Mouse (Mus musculus): ENCODE results near the gene Kars. TPM values are rescaled to one million over a fixed set of nuclear protein-coding genes. Genes with fewer than 3 reads are reported as not detected.

Kars gene
- polyA plus RNA-seq, 1 experiment from 2014 or later: 169 TPM

- Histone ChIP-seq H3K9me3 (ENCODE audit: control insufficient read depth, low read length) (no peaks in the 10 kb centered on the region), H3K36me3 (ENCODE audit: control insufficient read depth, insufficient read depth, low read length) (no peaks in the 10 kb centered on the region), H3K4me3 (ENCODE audit: low read length) (no peak overlapping the region), H3K27ac (ENCODE audit: low read length) (no peak overlapping the region), H3K27me3 (replicated peaks; ENCODE audit: control insufficient read depth, insufficient read depth, low read length) (no peaks in the 10 kb centered on the region), H3K4me2 (ENCODE audit: low read depth, low read length) (no peak overlapping the region), H3K4me1 (ENCODE audit: control insufficient read depth, insufficient read depth, low read length) (no peaks in the 10 kb centered on the region), H3K9ac (ENCODE audit: low read depth, low read length) (no peak overlapping the region)
- no peak for ATAC-seq
- WGBS: 55% methylated on average over 5 of the region's 5 CpGs
Observed at GRCm38 (mm10) chr8:111968991-111969390, 42.1 kb downstream of the Kars start.

DNA sequence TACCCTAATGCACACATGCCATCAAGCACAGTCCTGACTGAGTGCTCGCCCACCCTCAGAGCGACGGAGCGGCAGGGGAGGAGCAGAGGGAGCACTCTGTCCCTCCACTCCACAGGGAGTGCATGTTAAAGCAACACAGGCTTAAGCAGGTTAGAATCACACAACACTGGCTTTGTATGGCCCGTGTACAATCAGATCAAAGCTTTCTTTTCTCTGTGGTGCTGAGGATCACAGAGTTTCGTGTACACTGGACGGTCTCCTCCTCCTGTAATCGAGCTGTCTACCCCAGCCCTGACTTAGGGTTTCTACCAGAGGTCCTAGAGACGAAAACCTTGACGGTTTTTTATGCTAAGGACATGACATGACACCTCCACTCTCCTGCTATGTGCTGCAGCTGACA is 42.6 kb downstream of the Kars start:
- ATAC-seq: no peak
- no peak overlapping the region for H3K27ac ChIP-seq (ENCODE audit: low read length)
- 86% methylated on average over 10 of the region's 10 CpGs for WGBS
- no peaks in the 10 kb centered on the region for H3K36me3 ChIP-seq (ENCODE audit: control insufficient read depth, insufficient read depth, low read length)
- H3K9ac ChIP-seq (ENCODE audit: low read depth, low read length): no peak overlapping the region
- H3K4me1 ChIP-seq (ENCODE audit: control insufficient read depth, insufficient read depth, low read length): no peaks in the 10 kb centered on the region
- H3K4me2 ChIP-seq (ENCODE audit: low read depth, low read length): no peak overlapping the region
- no peak overlapping the region for H3K4me3 ChIP-seq (ENCODE audit: low read length)
- H3K27me3 ChIP-seq (replicated peaks; ENCODE audit: control insufficient read depth, insufficient read depth, low read length): no peaks in the 10 kb centered on the region
- no peaks in the 10 kb centered on the region for H3K9me3 ChIP-seq (ENCODE audit: control insufficient read depth, low read length)

- no peak overlapping the region for H3K4me3 ChIP-seq (ENCODE audit: low read length)
- H3K9ac ChIP-seq (ENCODE audit: low read depth, low read length): no peak overlapping the region
- no peaks in the 10 kb centered on the region for H3K27me3 ChIP-seq (replicated peaks; ENCODE audit: control insufficient read depth, insufficient read depth, low read length)
- H3K4me2 ChIP-seq (ENCODE audit: low read depth, low read length): no peak overlapping the region
- H3K9me3 ChIP-seq (ENCODE audit: control insufficient read depth, low read length): no peaks in the 10 kb centered on the region
- no peak for ATAC-seq
- no peaks in the 10 kb centered on the region for H3K36me3 ChIP-seq (ENCODE audit: control insufficient read depth, insufficient read depth, low read length)
- no peaks in the 10 kb centered on the region for H3K4me1 ChIP-seq (ENCODE audit: control insufficient read depth, insufficient read depth, low read length)
- 85% methylated on average over 5 of the region's 5 CpGs for WGBS
- no peak overlapping the region for H3K27ac ChIP-seq (ENCODE audit: low read length)
Observed at GRCm38 (mm10) chr8:111967246-111967870, 43.8 kb downstream of the Kars start.

- no peak overlapping the region for H3K9ac ChIP-seq (ENCODE audit: low read depth, low read length)
- H3K4me1 ChIP-seq (ENCODE audit: control insufficient read depth, insufficient read depth, low read length): no peaks in the 10 kb centered on the region
- no peaks in the 10 kb centered on the region for H3K27me3 ChIP-seq (replicated peaks; ENCODE audit: control insufficient read depth, insufficient read depth, low read length)
- H3K4me2 ChIP-seq (ENCODE audit: low read depth, low read length): no peak overlapping the region
- 61% methylated on average over 7 of the region's 7 CpGs for WGBS
- no peaks in the 10 kb centered on the region for H3K9me3 ChIP-seq (ENCODE audit: control insufficient read depth, low read length)
- ATAC-seq: no peak
- H3K4me3 ChIP-seq (ENCODE audit: low read length): no peak overlapping the region
- no peaks in the 10 kb centered on the region for H3K36me3 ChIP-seq (ENCODE audit: control insufficient read depth, insufficient read depth, low read length)
- H3K27ac ChIP-seq (ENCODE audit: low read length): no peak overlapping the region
Observed at GRCm38 (mm10) chr8:111964849-111965561, 46.1 kb downstream of the Kars start.

DNA sequence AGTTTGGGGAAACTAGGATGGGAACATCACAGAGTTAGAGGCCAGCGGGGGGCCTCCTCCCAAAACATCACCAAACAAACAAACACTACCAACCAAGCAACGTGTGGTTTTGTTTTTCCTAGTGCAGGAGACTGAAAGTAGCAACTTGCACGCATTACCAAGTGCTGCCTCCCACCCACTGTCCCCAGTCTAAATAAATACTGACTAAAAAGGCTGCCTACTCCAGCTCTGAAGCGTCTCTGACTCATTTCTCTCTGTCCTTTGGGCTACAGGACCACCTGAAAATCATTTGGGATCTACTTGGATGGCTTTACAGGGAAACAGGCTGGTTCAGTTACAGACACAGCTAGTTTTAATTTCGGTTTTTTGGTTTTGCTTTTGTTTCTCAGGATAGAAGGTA is 46.8 kb downstream of the Kars start:
- 59% methylated on average over 5 of the region's 5 CpGs for WGBS
- Histone ChIP-seq H3K9me3 (ENCODE audit: control insufficient read depth, low read length) (no peaks in the 10 kb centered on the region), H3K27me3 (replicated peaks; ENCODE audit: control insufficient read depth, insufficient read depth, low read length) (no peaks in the 10 kb centered on the region), H3K9ac (ENCODE audit: low read depth, low read length) (no peak overlapping the region), H3K27ac (ENCODE audit: low read length) (no peak overlapping the region), H3K4me1 (ENCODE audit: control insufficient read depth, insufficient read depth, low read length) (no peaks in the 10 kb centered on the region), H3K4me2 (ENCODE audit: low read depth, low read length) (no peak overlapping the region), H3K4me3 (ENCODE audit: low read length) (no peak overlapping the region), H3K36me3 (ENCODE audit: control insufficient read depth, insufficient read depth, low read length) (no peaks in the 10 kb centered on the region)
- ATAC-seq: no peak

DNA sequence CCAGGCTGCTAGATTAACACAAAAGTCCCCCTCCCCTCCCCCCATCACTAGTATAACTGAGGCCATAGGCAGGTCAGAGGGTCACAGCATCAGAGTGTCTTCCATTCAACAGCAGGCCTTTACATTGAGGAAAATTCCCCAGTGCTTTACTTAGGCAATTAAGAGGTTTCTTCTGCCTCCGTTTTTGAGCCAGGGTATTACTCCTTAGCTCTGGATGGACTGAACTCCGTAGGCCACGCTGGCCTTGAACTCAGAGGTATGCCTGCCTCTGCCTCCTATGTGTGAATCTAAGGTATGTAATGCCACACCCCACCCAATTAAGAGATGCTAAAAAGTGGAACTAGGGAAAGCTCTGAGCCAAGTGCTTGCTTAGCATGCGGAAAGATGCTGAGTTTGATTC is 47.6 kb downstream of the Kars start:
- Histone ChIP-seq H3K9ac (ENCODE audit: low read depth, low read length) (no peak overlapping the region), H3K9me3 (ENCODE audit: control insufficient read depth, low read length) (no peaks in the 10 kb centered on the region), H3K4me3 (ENCODE audit: low read length) (no peak overlapping the region), H3K27me3 (replicated peaks; ENCODE audit: control insufficient read depth, insufficient read depth, low read length) (no peaks in the 10 kb centered on the region), H3K36me3 (ENCODE audit: control insufficient read depth, insufficient read depth, low read length) (no peaks in the 10 kb centered on the region), H3K27ac (ENCODE audit: low read length) (no peak overlapping the region), H3K4me2 (ENCODE audit: low read depth, low read length) (no peak overlapping the region), H3K4me1 (ENCODE audit: control insufficient read depth, insufficient read depth, low read length) (no peaks in the 10 kb centered on the region)
- no peak for ATAC-seq
- 88% methylated on average over 4 of the region's 4 CpGs for WGBS

GRCm38 (mm10) chr8:111963091-111963490 is 48.0 kb downstream of the Kars start:
- H3K4me1 ChIP-seq (ENCODE audit: control insufficient read depth, insufficient read depth, low read length): no peaks in the 10 kb centered on the region
- H3K27me3 ChIP-seq (replicated peaks; ENCODE audit: control insufficient read depth, insufficient read depth, low read length): no peaks in the 10 kb centered on the region
- no peak overlapping the region for H3K4me3 ChIP-seq (ENCODE audit: low read length)
- no peaks in the 10 kb centered on the region for H3K9me3 ChIP-seq (ENCODE audit: control insufficient read depth, low read length)
- H3K4me2 ChIP-seq (ENCODE audit: low read depth, low read length): no peak overlapping the region
- 75% methylated on average over 10 of the region's 10 CpGs for WGBS
- H3K27ac ChIP-seq (ENCODE audit: low read length): no peak overlapping the region
- ATAC-seq: no peak
- no peak overlapping the region for H3K9ac ChIP-seq (ENCODE audit: low read depth, low read length)
- 0 out of 2 replicates have a peak, but pooled peaks cover 2% of the 10 kb centered on the region for H3K36me3 ChIP-seq (ENCODE audit: control insufficient read depth, insufficient read depth, low read length)

GRCm38 (mm10) chr8:111962589-111962988 is 48.5 kb downstream of the Kars start:
- ATAC-seq: no peak
- Histone ChIP-seq H3K4me3 (ENCODE audit: low read length) (no peak overlapping the region), H3K9me3 (ENCODE audit: control insufficient read depth, low read length) (no peaks in the 10 kb centered on the region), H3K36me3 (ENCODE audit: control insufficient read depth, insufficient read depth, low read length) (0 out of 2 replicates have a peak, but pooled peaks cover 2% of the 10 kb centered on the region), H3K27ac (ENCODE audit: low read length) (no peak overlapping the region), H3K9ac (ENCODE audit: low read depth, low read length) (no peak overlapping the region), H3K27me3 (replicated peaks; ENCODE audit: control insufficient read depth, insufficient read depth, low read length) (no peaks in the 10 kb centered on the region), H3K4me2 (ENCODE audit: low read depth, low read length) (no peak overlapping the region), H3K4me1 (ENCODE audit: control insufficient read depth, insufficient read depth, low read length) (no peaks in the 10 kb centered on the region)
- WGBS: 69% methylated on average over 1 of the region's 1 CpGs

- no peak for ATAC-seq
- Histone ChIP-seq H3K27ac (ENCODE audit: low read length) (no peak overlapping the region), H3K9me3 (ENCODE audit: control insufficient read depth, low read length) (no peaks in the 10 kb centered on the region), H3K4me1 (ENCODE audit: control insufficient read depth, insufficient read depth, low read length) (no peaks in the 10 kb centered on the region), H3K4me2 (ENCODE audit: low read depth, low read length) (no peak overlapping the region), H3K9ac (ENCODE audit: low read depth, low read length) (no peak overlapping the region), H3K36me3 (ENCODE audit: control insufficient read depth, insufficient read depth, low read length) (peaks cover 9% of the 10 kb centered on the region; the same call in 1 of the 2 replicates), H3K4me3 (ENCODE audit: low read length) (no peak overlapping the region), H3K27me3 (replicated peaks; ENCODE audit: control insufficient read depth, insufficient read depth, low read length) (no peaks in the 10 kb centered on the region)
- 60% methylated on average over 3 of the region's 3 CpGs for WGBS
Observed at GRCm38 (mm10) chr8:111961330-111961729, 49.8 kb downstream of the Kars start.
